Mouse (Mus musculus) testis, adult 2 months (tissue): Measurements from ENCODE around the gene Tpk1.

Source experiments
- CTCF ChIP-seq: fragments of 200-500 bp; IDR thresholded peaks from 2 replicates; pipeline ENCODE4 v1.5.1; 2012; ENCODE audit warnings: low read depth, mild to moderate bottlenecking, inconsistent platforms, low read length, moderate library complexity; ENCODE audit not compliant: control insufficient read depth, insufficient read depth, insufficient replicate concordance
- POLR2A ChIP-seq: fragments of 200-500 bp; IDR thresholded peaks from 2 replicates; pipeline ENCODE4 v1.6.1; 2012; ENCODE audit warnings: low read depth, mild to moderate bottlenecking, inconsistent platforms, low read length, moderate library complexity; ENCODE audit not compliant: control insufficient read depth

GRCm38 (mm10) chr6:43567885-43568284, 98.2 kb downstream of the Tpk1 start:
- TF ChIP-seq CTCF = no peak
- no peak for TF ChIP-seq POLR2A
